Mouse (Mus musculus): ENCODE measurements around the gene Taf11.

Gene Taf11

DNA sequence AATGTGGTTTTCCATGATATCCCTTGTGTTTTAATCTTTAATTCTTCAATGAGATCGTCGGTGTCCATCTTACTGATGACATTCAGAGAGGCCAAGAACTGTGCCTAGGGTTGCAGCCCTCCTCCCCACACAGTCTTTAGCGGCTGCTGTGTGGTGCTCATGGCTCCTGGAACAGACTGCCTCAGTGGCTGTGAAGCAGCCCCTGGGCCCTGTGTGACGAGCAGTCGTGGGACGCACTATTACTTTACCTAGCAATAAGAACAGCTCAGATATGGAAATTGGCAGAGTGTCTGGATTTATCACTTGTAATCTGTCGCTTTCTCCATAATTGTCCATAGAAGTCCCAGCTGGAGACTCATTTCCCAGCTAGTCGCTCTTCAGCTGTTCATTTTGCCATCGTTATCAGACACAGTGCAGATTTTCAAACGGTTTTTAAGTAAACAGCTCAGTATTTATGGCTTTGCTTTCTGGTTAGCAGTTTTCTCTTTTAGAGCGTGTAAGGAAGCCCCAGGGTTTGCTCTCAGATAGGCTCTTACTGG, 12.6 kb upstream of the Taf11 start:
- in situ Hi-C loops (cut with MboI, MseI) = no loop called here

- in situ Hi-C loops (cut with MboI, MseI) = no loop called here
Measured at GRCm38 (mm10) chr17:27920676-27921075, 11.0 kb upstream of the Taf11 start.

DNA sequence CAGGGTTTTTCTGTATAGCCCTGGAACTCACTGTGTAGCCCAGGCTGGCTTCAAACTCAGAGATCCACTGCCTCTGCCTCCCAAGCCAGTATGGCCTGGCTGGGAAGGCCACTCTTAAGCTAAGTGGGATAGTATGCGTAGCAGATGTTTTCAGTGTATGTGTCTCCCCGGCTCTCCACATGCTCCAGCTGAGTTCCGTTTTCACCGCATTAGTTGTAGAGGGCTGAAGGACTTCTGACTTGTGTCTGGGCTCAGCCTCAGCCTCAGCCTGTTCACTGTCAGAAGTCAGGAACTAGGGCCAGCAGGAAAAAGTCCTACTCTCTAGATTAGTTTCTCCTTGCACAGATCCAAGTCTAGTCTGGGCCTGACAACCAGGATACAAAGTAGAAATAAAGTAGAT, 6.7 kb upstream of the Taf11 start:
- in situ Hi-C loops (cut with MboI, MseI) = no loop called here

GRCm38 (mm10) chr17:27914742-27915141, 5.1 kb upstream of the Taf11 start:
- in situ Hi-C loops (cut with MboI, MseI) = no loop called here

GRCm38 (mm10) chr17:27911371-27911770, 1.7 kb upstream of the Taf11 start:
- in situ Hi-C loops (cut with MboI, MseI) = no loop called here

GRCm38 (mm10) chr17:27908888-27909621, 589 bp downstream of the Taf11 start, which contains the start of gene Anks1:
Anks1 (plus strand) TSS chr17:27909306.
- in situ Hi-C loops (cut with MboI, MseI) = loop anchor here (5.0 kb wide), 1 partner anchor 67 kb away; no protein-coding TSS in a partner anchor

- in situ Hi-C loops (cut with MboI, MseI) = loop anchor here (5.0 kb wide), 1 partner anchor 66 kb away; no protein-coding TSS in a partner anchor
Measured at GRCm38 (mm10) chr17:27908206-27908887, 1.3 kb downstream of the Taf11 start.

- in situ Hi-C loops (cut with MboI, MseI) = loop anchor here (5.0 kb wide), 1 partner anchor 65 kb away; no protein-coding TSS in a partner anchor
Measured at GRCm38 (mm10) chr17:27907512-27908205, 2.0 kb downstream of the Taf11 start.

DNA sequence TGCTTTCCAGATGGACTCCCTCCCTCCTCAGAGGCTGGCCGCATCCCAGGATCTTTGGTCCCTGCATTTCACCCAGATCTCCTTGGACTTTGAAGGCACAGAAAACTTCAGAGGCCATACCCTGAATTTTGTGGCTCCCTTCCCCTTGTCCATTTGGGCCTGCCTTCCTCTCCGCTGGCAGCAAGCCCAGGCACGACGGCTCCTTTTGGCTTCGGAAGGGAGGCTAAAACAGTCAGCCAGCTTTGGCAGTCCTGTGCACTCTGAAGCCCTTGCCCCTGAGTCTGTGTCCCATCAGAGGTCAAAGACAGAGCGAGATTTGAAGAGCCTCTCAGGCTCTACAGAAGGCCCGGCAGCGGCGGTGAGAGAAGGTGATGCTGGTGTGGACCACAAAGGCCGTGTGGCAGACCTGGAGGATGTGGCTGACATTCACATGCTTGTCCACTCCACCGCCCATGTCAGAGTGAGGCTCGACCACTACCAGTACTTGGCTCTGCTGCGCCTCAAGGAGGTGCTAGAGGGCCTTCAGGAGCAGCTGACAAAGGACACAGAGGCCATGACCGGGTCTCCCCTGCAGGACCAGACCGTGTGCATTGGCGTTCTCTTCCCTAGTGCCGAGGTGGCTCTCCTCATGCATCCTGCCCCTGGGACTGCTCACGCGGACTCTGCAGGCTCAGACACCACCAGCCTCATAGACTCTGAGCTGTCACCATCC, 23.0 kb downstream of the Taf11 start:
- in situ Hi-C loops (cut with MboI, MseI) = no loop called here

- in situ Hi-C loops (cut with MboI, MseI) = no loop called here
Measured at GRCm38 (mm10) chr17:27883994-27884393, 25.6 kb downstream of the Taf11 start.

DNA sequence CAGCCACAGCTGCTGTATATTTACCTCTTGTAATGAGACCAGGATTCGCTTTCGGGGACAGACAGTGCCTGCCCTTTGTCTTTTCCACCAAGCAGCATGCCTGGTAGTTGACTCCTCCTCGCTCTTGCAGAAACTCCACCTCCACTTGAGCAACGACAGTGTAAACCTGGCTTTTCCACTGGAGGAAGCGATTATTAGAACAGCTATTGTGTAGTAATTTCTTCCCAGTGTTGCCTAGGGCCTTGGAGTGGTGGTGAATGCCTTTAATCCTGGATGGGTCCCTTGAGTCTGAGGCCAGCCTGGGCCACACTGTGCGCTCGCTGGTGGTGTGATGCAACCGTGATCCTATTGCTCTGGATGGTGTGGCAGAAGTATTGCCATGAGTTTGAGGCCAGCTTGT, 26.5 kb downstream of the Taf11 start:
- in situ Hi-C loops (cut with MboI, MseI) = no loop called here

GRCm38 (mm10) chr17:27881518-27881917, 28.1 kb downstream of the Taf11 start:
- in situ Hi-C loops (cut with MboI, MseI) = no loop called here

DNA sequence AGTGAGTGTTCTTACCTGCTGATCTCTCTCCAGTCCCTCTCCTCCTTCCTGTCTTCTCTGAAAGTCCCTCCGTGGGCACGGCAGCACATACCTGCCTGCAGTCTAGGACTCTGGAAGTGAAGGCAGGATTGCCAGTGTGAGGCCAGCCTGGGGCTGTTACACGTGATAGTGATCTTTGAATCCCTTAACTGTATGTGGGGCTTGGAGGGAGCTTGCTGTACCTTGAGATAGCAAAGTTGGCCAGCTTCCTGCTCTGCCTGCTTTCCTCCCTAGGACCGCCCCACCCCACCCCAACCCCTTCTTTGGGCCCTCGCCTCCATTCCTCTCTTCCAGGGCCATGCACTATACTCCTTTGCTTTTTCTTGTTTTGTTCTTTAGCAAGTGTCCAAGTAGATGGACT, 35.1 kb downstream of the Taf11 start:
- in situ Hi-C loops (cut with MboI, MseI) = no loop called here

DNA sequence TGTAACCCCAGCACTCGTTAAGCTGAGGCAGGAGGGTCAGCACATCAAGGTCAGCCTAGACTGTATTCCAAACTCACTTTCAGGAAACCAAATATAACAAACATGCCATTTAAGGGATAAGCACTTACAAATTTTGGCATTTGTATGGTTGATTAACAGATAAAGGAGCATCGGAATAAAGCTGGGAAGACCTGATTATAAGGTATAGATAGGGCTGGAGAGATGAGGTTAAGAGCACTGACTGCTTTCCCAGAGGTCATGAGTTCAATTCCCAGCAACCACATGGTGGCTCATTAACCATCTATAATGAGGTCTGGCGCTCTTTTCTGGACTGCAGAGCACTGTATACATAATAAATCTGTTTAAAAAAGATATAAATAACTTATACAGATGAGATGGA, 36.1 kb downstream of the Taf11 start:
- in situ Hi-C loops (cut with MboI, MseI) = no loop called here

DNA sequence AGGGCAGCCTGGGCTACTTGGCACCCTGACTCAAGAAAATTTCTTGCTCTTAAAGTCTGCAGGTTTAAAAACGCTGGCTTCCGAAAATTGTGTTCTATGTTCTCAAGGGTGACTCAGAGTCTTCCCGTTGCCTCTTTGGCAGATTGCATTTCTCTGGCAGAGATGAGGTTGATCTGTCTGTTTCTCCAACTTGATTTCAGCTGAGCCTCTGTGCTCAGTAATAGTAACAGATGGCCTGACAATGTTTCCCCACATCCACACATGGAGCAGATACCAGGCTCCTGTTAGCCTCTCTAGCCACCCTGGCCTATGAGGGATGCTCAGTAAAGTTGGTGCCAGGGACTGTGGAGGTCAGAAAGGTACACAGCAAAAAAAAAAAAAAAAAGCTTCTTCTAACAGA, 37.8 kb downstream of the Taf11 start:
- in situ Hi-C loops (cut with MboI, MseI) = no loop called here

DNA sequence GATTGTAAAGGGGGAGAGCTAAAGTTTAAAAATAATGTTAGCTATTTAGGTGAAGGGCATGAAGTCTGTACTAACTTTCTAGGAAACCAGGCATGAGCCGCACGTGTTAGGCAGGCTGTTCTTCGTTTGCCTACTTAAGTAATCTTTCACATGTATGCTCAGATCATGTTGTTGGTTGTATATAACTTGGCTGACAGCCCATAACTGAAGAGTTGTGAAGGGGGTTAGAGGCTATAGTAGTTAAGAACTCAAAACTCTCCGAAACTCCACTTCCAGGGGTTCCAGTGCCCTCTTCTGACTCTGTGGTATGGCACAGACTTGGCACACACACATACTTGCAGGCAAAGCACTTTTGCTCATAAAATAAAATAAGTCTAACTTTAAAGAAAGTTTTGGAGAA, 42.9 kb downstream of the Taf11 start:
- in situ Hi-C loops (cut with MboI, MseI) = no loop called here

DNA sequence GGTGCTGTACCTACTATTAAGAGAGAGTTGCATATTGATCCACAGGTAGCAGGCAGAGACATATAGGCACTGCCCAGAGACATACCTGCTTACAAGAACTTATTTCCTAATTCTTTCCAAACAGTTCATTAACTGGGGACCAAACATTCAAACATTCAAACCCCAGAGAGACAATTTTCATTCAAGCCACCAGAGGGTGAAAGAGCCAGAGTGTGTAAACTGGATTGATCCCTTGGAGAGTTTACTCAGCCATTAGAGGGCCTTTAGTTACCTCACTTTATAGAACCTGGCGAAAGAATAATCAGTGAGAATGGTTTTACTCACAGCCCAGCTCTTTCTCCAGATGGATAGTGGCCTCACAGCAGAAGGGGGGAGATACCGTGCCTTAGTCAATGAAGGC, 44.2 kb downstream of the Taf11 start:
- in situ Hi-C loops (cut with MboI, MseI) = no loop called here

- in situ Hi-C loops (cut with MboI, MseI) = no loop called here
Measured at GRCm38 (mm10) chr17:27859131-27859530, 50.5 kb downstream of the Taf11 start.

DNA sequence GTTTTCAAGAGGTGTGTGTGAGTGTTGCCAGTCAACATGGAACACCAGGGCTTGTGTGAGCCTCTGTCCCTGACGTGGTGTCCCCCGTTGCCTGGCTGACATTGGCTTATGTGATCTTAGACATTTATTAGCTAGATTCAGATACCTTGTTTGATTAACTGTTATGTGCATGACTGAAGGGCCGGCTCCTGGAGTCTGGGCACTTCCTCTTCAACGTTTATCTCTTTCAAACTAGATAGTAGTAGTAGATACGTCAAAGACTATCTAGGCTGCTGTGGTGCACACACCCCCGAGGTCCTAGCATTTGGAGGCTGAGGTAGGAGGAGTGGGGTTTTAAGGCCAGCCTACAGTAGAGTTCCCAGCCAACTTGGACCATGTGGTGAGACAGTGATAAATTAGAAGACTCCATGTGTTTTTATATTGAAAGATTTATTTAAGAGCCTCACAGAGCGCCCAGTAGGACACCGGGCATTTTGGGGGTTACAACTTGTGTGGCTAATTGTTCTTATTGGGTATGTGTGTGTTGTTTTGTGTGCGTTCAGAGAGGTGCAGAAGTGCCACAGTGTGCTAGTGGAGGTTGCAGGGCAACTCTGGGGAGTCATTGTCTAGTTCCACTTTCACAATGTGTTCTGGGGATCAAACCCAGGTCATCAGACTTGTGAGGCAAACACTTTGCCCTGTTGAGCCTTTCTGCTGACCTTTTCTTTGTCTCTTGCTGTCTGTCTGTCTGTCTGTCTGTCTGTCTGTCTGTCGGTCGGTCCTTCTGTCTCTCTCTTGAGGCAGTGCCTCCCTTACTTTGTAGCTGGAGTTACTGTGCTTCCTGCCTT, 51.8 kb downstream of the Taf11 start:
- in situ Hi-C loops (cut with MboI, MseI) = no loop called here

DNA sequence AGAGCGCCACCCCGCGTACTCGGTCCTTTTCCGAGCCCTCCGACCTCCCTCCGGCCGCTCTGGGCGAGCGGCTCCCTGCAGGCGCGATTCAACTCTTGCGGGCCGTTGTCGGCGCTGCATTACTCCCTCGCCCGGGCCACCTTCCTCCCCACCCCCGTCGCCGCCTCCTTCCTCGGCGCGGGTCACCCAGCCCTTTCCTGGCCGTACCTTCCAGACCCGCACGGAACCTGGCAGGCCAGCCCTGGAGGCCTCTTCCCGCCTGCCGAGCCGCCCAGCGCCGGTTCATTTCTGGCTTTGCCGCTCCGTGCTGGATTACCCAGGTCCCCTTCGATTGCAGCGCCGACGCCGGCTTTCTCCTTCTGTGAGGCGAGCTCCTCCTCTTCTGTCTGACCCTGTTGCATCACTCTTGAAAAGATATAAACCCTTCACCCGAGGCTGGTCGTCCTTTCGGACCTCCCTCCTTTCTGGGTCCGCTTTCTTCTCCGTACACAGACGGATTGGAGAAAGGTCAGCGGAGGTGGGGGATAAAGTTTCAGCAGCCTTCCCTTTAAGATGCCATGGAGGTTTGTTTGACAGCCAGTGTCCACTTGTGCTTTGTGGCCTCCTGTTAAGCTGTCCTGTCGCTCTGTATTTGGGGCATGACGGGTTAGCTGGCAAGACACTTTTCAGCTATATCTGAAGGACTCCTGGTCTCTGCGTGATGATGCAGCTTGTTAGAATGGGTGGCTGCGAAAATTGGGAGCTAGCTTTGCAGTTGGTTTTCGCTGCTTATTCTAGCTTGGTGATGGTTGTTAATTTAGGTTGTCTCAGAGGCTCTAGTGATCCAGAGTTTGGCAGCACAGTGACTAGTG, 52.6 kb downstream of the Taf11 start:
- in situ Hi-C loops (cut with MboI, MseI) = no loop called here

Measured in T-helper 1 cell (primary cell).